27 mouse cellular contexts compared by ENCODE assay signal in genomic region chr15:62644744-62645143, GRCm38 (mm10).
DNase-seq lines count a peak whose midpoint lies in the region; ATAC-seq and TF ChIP-seq lines count a peak whose summit lies in the region.
"Had no signal": no experiment of that assay in that cellular context is flagged by ENCODE, and none has a peak within 500 bp of the region (broad histone marks: within the 10 kb centered on the region; RNA-seq: fewer than 3 reads in every experiment).

No protein-coding gene starts in this region.

- H3K27me3 ChIP-seq in liver, adult 2 months (ENCODE audit: control insufficient read depth, insufficient read depth, low read length) = no peaks in the 10 kb centered on the region
- H3K27me3 ChIP-seq in liver, embryonic 11.5 days (replicated peaks; ENCODE audit: control insufficient read depth, insufficient read depth, low read length) = no peaks in the 10 kb centered on the region
- H3K27me3 ChIP-seq in stomach, embryonic 15.5 days (replicated peaks) = no peaks in the 10 kb centered on the region
- no peaks in the 10 kb centered on the region for H3K27me3 ChIP-seq in stomach, postnatal 0 days (ENCODE audit: control insufficient read depth, insufficient read depth, low read length)
- no peaks in the 10 kb centered on the region for H3K27me3 ChIP-seq in forebrain, postnatal 0 days (ENCODE audit: insufficient read depth, low read length)
- H3K27me3 ChIP-seq: CH12.LX; embryonic facial prominence, embryonic 12.5 days; forebrain, embryonic 12.5 days; Patski had no signal

- peak; percentile 58 for DNase-seq in liver, adult 2 months (ENCODE audit: extremely low read depth, low read depth, low spot score)
- DNase-seq in liver, embryonic 11.5 days (ENCODE audit: low spot score) = no peak
- DNase-seq in retina, postnatal 1 day = peak; percentile 10
- DNase-seq in retina, embryonic 14.5 days (ENCODE audit: low spot score) = no peak
- peak; percentile 18 for DNase-seq in stomach, postnatal 0 days (ENCODE audit: low spot score)
- DNase-seq in forebrain, postnatal 0 days = no peak
- DNase-seq in frontal cortex, postnatal 14 days (ENCODE audit: low spot score in 2 of 2) = no peak
- DNase-seq: adrenal gland, adult 8-10 months; adrenal gland, postnatal 14 days; adrenal gland, postnatal 36 days; B cell, adult 2 months; cerebellum, adult 18-20 months; cerebellum, adult 8-10 months; cerebellum, postnatal 10 days; cerebellum, postnatal 25 days had no signal

- no peak for ATAC-seq in liver, embryonic 11.5 days (replicated peaks; ENCODE audit: low FRiP score)
- ATAC-seq in stomach, embryonic 15.5 days (ENCODE audit: insufficient read depth, low FRiP score, low read depth) = peak; percentile 60
- ATAC-seq in stomach, postnatal 0 days (ENCODE audit: low FRiP score, low TSS enrichment) = peak; percentile 24; the same call in 1 of the 2 replicates
- ATAC-seq in forebrain, postnatal 0 days = no peak
- ATAC-seq: activated CD4-positive, CD25-positive, alpha-beta regulatory T cell, adult 4 months; CD4-positive, CD25-positive, alpha-beta regulatory T cell, adult 4 months; forebrain, embryonic 14.5 days; forebrain, embryonic 16.5 days; Patski had no signal

- H3K9ac ChIP-seq in liver, adult 2 months (ENCODE audit: low read depth, low read length) = no peak overlapping the region
- no peak overlapping the region for H3K9ac ChIP-seq in liver, embryonic 11.5 days (ENCODE audit: low read depth, low read length)
- no peak overlapping the region for H3K9ac ChIP-seq in stomach, embryonic 15.5 days
- H3K9ac ChIP-seq in stomach, postnatal 0 days (ENCODE audit: low read length) = no peak overlapping the region
- no peak overlapping the region for H3K9ac ChIP-seq in forebrain, postnatal 0 days
- H3K9ac ChIP-seq: embryonic facial prominence, embryonic 12.5 days; forebrain, embryonic 12.5 days had no signal

- H3K79me2 ChIP-seq in liver, adult 2 months (ENCODE audit: control insufficient read depth, insufficient read depth, low read length) = no peaks in the 10 kb centered on the region

- WGBS in liver, adult 2 months = 16% methylated on average over 2 of the region's 2 CpGs
- 54% methylated on average over 2 of the region's 2 CpGs for WGBS in liver, embryonic 11.5 days
- 56% methylated on average over 2 of the region's 2 CpGs for WGBS in stomach, embryonic 15.5 days
- 45% methylated on average over 2 of the region's 2 CpGs for WGBS in stomach, postnatal 0 days
- WGBS in forebrain, postnatal 0 days = 84% methylated on average over 2 of the region's 2 CpGs

- no peak for TF ChIP-seq EP300 in stomach, postnatal 0 days (optimal IDR thresholded peaks at IDR 0.05)

- H3K9me3 ChIP-seq in liver, embryonic 11.5 days (ENCODE audit: control insufficient read depth, low read length) = no peaks in the 10 kb centered on the region
- no peaks in the 10 kb centered on the region for H3K9me3 ChIP-seq in stomach, embryonic 15.5 days
- no peaks in the 10 kb centered on the region for H3K9me3 ChIP-seq in stomach, postnatal 0 days (ENCODE audit: control insufficient read depth, low read length)
- no peaks in the 10 kb centered on the region for H3K9me3 ChIP-seq in forebrain, postnatal 0 days (ENCODE audit: low read length)
- H3K9me3 ChIP-seq: embryonic facial prominence, embryonic 10.5 days; embryonic facial prominence, embryonic 12.5 days; forebrain, embryonic 10.5 days; forebrain, embryonic 12.5 days; G1E had no signal

- no peak for TF ChIP-seq CTCF in liver, adult 2 months (IDR thresholded peaks at IDR 0.05; ENCODE audit: low read depth, low read length)
- TF ChIP-seq CTCF in stomach, postnatal 0 days (IDR thresholded peaks at IDR 0.05; ENCODE audit: low read depth) = no peak
- TF ChIP-seq CTCF in forebrain, postnatal 0 days (IDR thresholded peaks at IDR 0.05; ENCODE audit: low read depth) = no peak

- H3K4me1 ChIP-seq in liver, adult 2 months (ENCODE audit: control insufficient read depth, insufficient read depth, low read length) = peaks cover 5% of the 10 kb centered on the region; the same call in 1 of the 2 replicates
- no peaks in the 10 kb centered on the region for H3K4me1 ChIP-seq in liver, embryonic 11.5 days (replicated peaks; ENCODE audit: control insufficient read depth, insufficient read depth, low read length)
- no peaks in the 10 kb centered on the region for H3K4me1 ChIP-seq in stomach, embryonic 15.5 days
- H3K4me1 ChIP-seq in stomach, postnatal 0 days (replicated peaks; ENCODE audit: control insufficient read depth, insufficient read depth) = no peaks in the 10 kb centered on the region
- no peaks in the 10 kb centered on the region for H3K4me1 ChIP-seq in forebrain, postnatal 0 days (ENCODE audit: insufficient read depth)
- H3K4me1 ChIP-seq: embryonic facial prominence, embryonic 10.5 days; embryonic facial prominence, embryonic 12.5 days; forebrain, embryonic 10.5 days; forebrain, embryonic 12.5 days had no signal

- H3K4me3 ChIP-seq in liver, adult 2 months (ENCODE audit: insufficient read depth, low read depth, low read length) = no peak overlapping the region
- H3K4me3 ChIP-seq in liver, embryonic 11.5 days (ENCODE audit: low read depth, low read length) = no peak overlapping the region
- H3K4me3 ChIP-seq in stomach, embryonic 15.5 days (replicated peaks) = no peak overlapping the region
- H3K4me3 ChIP-seq in stomach, postnatal 0 days (ENCODE audit: low read depth, low read length) = no peak overlapping the region
- no peak overlapping the region for H3K4me3 ChIP-seq in forebrain, postnatal 0 days (ENCODE audit: low read depth, low read length)
- H3K4me3 ChIP-seq: embryonic facial prominence, embryonic 10.5 days; embryonic facial prominence, embryonic 12.5 days; forebrain, embryonic 10.5 days; forebrain, embryonic 12.5 days had no signal

- no peak overlapping the region for H3K27ac ChIP-seq in liver, adult 2 months (replicated peaks; ENCODE audit: insufficient read depth, low read depth, low read length)
- H3K27ac ChIP-seq in liver, embryonic 11.5 days (ENCODE audit: low read depth, low read length) = no peak overlapping the region
- H3K27ac ChIP-seq in stomach, embryonic 15.5 days = no peak overlapping the region
- no peak overlapping the region for H3K27ac ChIP-seq in stomach, postnatal 0 days (replicated peaks)
- H3K27ac ChIP-seq in forebrain, postnatal 0 days (ENCODE audit: low read depth, low read length) = no peak overlapping the region
- H3K27ac ChIP-seq: embryonic facial prominence, embryonic 10.5 days; embryonic facial prominence, embryonic 12.5 days; forebrain, embryonic 10.5 days; forebrain, embryonic 12.5 days had no signal

- no peak for TF ChIP-seq POLR2A in liver, adult 2 months (IDR thresholded peaks at IDR 0.05; ENCODE audit: extremely low read depth, insufficient read depth, low read length)

- H3K4me2 ChIP-seq in liver, embryonic 11.5 days = no peak overlapping the region
- H3K4me2 ChIP-seq in stomach, embryonic 15.5 days = no peak overlapping the region
- H3K4me2 ChIP-seq in stomach, postnatal 0 days (replicated peaks; ENCODE audit: low read depth) = no peak overlapping the region
- no peak overlapping the region for H3K4me2 ChIP-seq in forebrain, postnatal 0 days (ENCODE audit: low read depth)
- H3K4me2 ChIP-seq: embryonic facial prominence, embryonic 12.5 days; forebrain, embryonic 12.5 days had no signal

- no peaks in the 10 kb centered on the region for H3K36me3 ChIP-seq in liver, adult 2 months (ENCODE audit: control insufficient read depth, insufficient read depth, low read length)
- H3K36me3 ChIP-seq in liver, embryonic 11.5 days (ENCODE audit: control insufficient read depth, insufficient read depth, low read length) = no peaks in the 10 kb centered on the region
- no peaks in the 10 kb centered on the region for H3K36me3 ChIP-seq in stomach, embryonic 15.5 days
- no peaks in the 10 kb centered on the region for H3K36me3 ChIP-seq in stomach, postnatal 0 days (ENCODE audit: control insufficient read depth, insufficient read depth, low read length)
- no peaks in the 10 kb centered on the region for H3K36me3 ChIP-seq in forebrain, postnatal 0 days (ENCODE audit: insufficient read depth)
- H3K36me3 ChIP-seq: embryonic facial prominence, embryonic 10.5 days; embryonic facial prominence, embryonic 12.5 days; forebrain, embryonic 10.5 days; forebrain, embryonic 12.5 days; G1E had no signal

Comparison
In these comparisons a context has a peak if more than half of its experiments do, and no peak if none do; other contexts are left out.
1. DNase-seq: peak in liver, adult 2 months (single experiment), retina, postnatal 1 day (single experiment) and stomach, postnatal 0 days (single experiment); none in liver, embryonic 11.5 days (single experiment), retina, embryonic 14.5 days (single experiment), forebrain, postnatal 0 days (single experiment) and frontal cortex, postnatal 14 days (0 of 2).
2. ATAC-seq: peak in stomach, embryonic 15.5 days (single experiment) and stomach, postnatal 0 days (single experiment); none in liver, embryonic 11.5 days (single experiment) and forebrain, postnatal 0 days (single experiment).